Mouse (Mus musculus): Measurements from ENCODE around the gene Zfp523. TPM values are rescaled to one million over a fixed set of nuclear protein-coding genes. Genes with fewer than 3 reads are reported as not detected.

Gene Zfp523
- total and polyA plus RNA-seq, 3 experiments, result 29.5 to 53.0 TPM; not detected in 1

DNA sequence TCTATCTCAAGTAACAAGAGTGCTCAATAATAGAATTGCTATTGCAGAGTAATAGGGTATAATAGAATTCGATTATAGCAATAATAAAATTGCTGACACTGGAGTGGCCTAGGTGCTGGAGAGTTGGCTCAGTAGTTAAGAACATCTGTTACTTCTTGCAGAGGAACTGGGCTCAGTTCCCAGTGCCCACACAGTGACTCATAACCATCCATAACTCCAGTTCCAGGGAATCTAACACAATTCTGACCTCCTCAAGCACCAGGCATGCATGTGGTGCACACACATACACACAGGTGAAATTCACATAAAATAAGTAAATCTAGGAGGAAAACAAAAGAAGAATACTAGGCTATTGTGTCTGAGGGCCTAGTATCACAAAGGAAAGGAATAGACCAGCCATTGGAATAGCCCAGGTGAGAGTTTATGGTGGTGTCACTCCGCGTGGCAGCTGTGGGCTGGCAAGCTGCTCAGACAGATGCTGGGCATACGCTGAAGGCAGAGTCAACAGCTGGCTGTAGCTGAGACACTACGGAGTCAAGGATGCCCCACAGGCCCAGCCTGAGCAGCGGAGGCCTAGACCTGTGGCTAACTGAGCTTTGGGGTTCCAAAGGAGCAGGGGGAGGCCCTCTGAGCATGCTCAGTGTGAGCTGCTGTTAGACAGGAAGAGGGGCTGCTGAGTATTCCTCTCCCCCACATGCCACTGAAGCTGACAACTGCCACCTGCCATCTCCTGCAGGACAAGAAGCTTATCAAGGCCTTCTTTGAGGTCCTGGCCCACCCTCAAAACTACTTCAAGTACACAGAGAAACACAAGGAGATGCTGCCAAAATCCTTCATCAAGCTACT is 6.2 kb upstream of the Zfp523 start:
- no peak overlapping the region for H3K4me3 ChIP-seq (ENCODE audit: control insufficient read depth in 1 of 2, insufficient read depth in 1 of 2, low read depth in 2 of 2, low read length in 2 of 2)
- H3K4me1 ChIP-seq (ENCODE audit: control insufficient read depth in 1 of 2, insufficient read depth in 2 of 2, low read length in 2 of 2), result peaks cover 3 to 9% of the 10 kb centered on the region in 2 experiments; a peak in 3 of 4 replicates
- peaks cover 0 to 2% of the 10 kb centered on the region in 2 experiments; a peak in 1 of 4 replicates for H3K36me3 ChIP-seq (ENCODE audit: control insufficient read depth in 1 of 2, insufficient read depth in 2 of 2, low read length in 2 of 2)
- no peaks in the 10 kb centered on the region for H3K27me3 ChIP-seq (ENCODE audit: control insufficient read depth in 1 of 2, insufficient read depth in 2 of 2, low read length in 2 of 2)
- no peak overlapping the region for H3K27ac ChIP-seq (ENCODE audit: control insufficient read depth, low read depth, low read length)
- H3K79me2 ChIP-seq (ENCODE audit: control insufficient read depth, insufficient read depth, low read length, poor library complexity), result no peaks in the 10 kb centered on the region
- H3K9ac ChIP-seq (ENCODE audit: control insufficient read depth, low read depth, low read length, poor library complexity, severe bottlenecking), result no peak overlapping the region
- no peak for DNase-seq (ENCODE audit: low read depth, low spot score)
- TF ChIP-seq MYC (IDR thresholded peaks at IDR 0.05; ENCODE audit: low read depth, low read length), result no peak
- TF ChIP-seq POLR2AphosphoS5 (IDR thresholded peaks at IDR 0.05; ENCODE audit: borderline replicate concordance, low read depth, low read length), result no peak
- no peak for TF ChIP-seq GABPA (IDR thresholded peaks at IDR 0.05; ENCODE audit: low read depth, low read length)
- TF ChIP-seq NRF1 (IDR thresholded peaks at IDR 0.05; ENCODE audit: insufficient read depth, low read depth, low read length, poor library complexity, severe bottlenecking), result no peak
- no peak for TF ChIP-seq MEF2A (IDR thresholded peaks at IDR 0.05; ENCODE audit: extremely low read depth, insufficient replicate concordance, low read depth, low read length, poor library complexity, severe bottlenecking)
- TF ChIP-seq ZMIZ1 (IDR thresholded peaks at IDR 0.05; ENCODE audit: low read depth, low read length), result no peak
- no peak for TF ChIP-seq ETS1 (IDR thresholded peaks at IDR 0.05; ENCODE audit: low read depth, low read length)
- TF ChIP-seq EP300 (IDR thresholded peaks at IDR 0.05; ENCODE audit: low read depth in 1 of 2, low read length in 2 of 2), result no peak
- no peak for TF ChIP-seq TAL1 (IDR thresholded peaks at IDR 0.05; ENCODE audit: low read length)
- no peak for TF ChIP-seq MAX (IDR thresholded peaks at IDR 0.05; ENCODE audit: low read length)
- no peak for TF ChIP-seq BHLHE40 (IDR thresholded peaks at IDR 0.05; ENCODE audit: borderline replicate concordance, low read depth, low read length)
- TF ChIP-seq RCOR1 (IDR thresholded peaks at IDR 0.05; ENCODE audit: low read depth, low read length), result no peak
- no peak for TF ChIP-seq SIN3A (IDR thresholded peaks at IDR 0.05; ENCODE audit: low read length)
- TF ChIP-seq CTCF (IDR thresholded peaks at IDR 0.05 in 2 of 3, conservative IDR thresholded peaks at IDR 0.05 in 1 of 3; ENCODE audit: control insufficient read depth in 1 of 3, insufficient read depth in 1 of 3, low read depth in 2 of 3, low read length in 3 of 3, poor library complexity in 1 of 3, severe bottlenecking in 1 of 3), result no peak
- no peak for TF ChIP-seq ELF1 (IDR thresholded peaks at IDR 0.05; ENCODE audit: low read depth, low read length)
- no peak for TF ChIP-seq CHD1 (IDR thresholded peaks at IDR 0.05; ENCODE audit: low read depth, low read length)
- TF ChIP-seq UBTF (IDR thresholded peaks at IDR 0.05; ENCODE audit: borderline replicate concordance, insufficient read depth, low read depth, low read length), result no peak
- TF ChIP-seq ZC3H11A (IDR thresholded peaks at IDR 0.05; ENCODE audit: low read depth, low read length), result no peak
- H3K9me3 ChIP-seq (replicated peaks; ENCODE audit: insufficient read depth, low read length), result no peaks in the 10 kb centered on the region
